Mouse (Mus musculus): Measurements from ENCODE around the gene Cdkn2b. TPM values are rescaled to one million over a fixed set of nuclear protein-coding genes. Genes with fewer than 3 reads are reported as not detected.

Cdkn2b gene
- polyA plus RNA-seq, 2 experiments = 0.11 TPM; not detected in 1

DNA sequence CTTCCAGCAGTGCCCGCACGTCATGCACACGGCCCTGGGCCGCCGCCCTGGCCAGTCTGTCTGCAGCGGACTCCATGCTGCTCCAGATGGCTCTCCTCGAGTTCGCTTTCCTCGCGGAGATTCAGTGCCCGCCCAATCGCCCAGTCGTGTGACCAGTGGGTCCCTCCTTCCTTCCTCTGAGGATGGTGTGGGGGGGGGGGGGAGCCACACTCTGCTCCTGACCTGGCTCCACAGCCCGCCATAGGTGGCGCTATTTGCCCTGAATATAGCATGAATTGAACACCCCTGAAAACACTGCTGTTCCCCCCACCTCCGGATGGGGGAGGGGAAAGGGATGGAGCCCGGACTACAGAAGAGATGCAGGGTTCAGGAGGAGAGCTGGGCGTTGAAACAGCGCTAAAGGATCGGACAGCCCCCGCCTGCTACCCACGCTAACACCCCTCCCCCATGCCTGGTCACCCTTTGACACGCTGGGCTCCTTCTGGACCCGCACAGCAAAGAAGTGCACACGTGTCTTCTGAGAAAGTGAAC, 28.7 kb downstream of the Cdkn2b start:
- no peak overlapping the region for H3K4me2 ChIP-seq (ENCODE audit: low read depth)
- no peak for DNase-seq (ENCODE audit: low read depth in 3 of 3, low spot score in 3 of 3)
- ATAC-seq (ENCODE audit: insufficient read depth) = no peak

DNA sequence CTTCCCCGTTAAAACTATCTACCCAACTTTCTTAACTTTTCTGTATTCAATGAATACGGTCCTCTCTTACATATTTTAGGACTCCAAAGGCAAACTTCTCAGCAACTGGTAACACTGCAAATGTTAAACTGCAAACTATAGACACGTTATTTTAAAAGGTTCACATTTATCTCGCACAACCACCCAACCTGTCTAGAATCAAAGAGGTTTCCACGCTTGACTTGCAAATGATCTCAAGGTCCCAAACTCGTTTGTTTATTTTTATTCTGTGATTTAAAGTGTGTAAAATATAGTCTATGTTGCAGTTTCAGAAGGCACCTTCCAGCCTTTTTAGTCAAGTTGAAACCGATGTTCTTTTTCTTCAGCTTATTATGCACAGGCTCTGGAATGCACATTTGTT, 29.6 kb downstream of the Cdkn2b start:
- no peak for DNase-seq (ENCODE audit: low read depth in 3 of 3, low spot score in 3 of 3)
- no peak for ATAC-seq (ENCODE audit: insufficient read depth)
- no peaks in the 10 kb centered on the region for H3K36me3 ChIP-seq (replicated peaks; ENCODE audit: control insufficient read depth, insufficient read depth, low read depth)
- H3K4me1 ChIP-seq (replicated peaks; ENCODE audit: control insufficient read depth in 2 of 2, insufficient read depth in 2 of 2, low read length in 1 of 2) = no peaks in the 10 kb centered on the region
- TF ChIP-seq EP300 (IDR thresholded peaks at IDR 0.05; ENCODE audit: low read depth) = no peak
- no peak for TF ChIP-seq CTCF (IDR thresholded peaks at IDR 0.05; ENCODE audit: low read depth)
- no peaks in the 10 kb centered on the region for H3K9me3 ChIP-seq (ENCODE audit: control insufficient read depth, low read length)
- no peak overlapping the region for H3K4me2 ChIP-seq (ENCODE audit: low read depth)
- H3K27ac ChIP-seq = no peak overlapping the region
- WGBS (ENCODE audit: insufficient replicate concordance) = 1% methylated on average over 7 of the region's 7 CpGs
- peaks cover 64% of the 10 kb centered on the region for H3K27me3 ChIP-seq (ENCODE audit: control insufficient read depth, insufficient read depth, low read length)
- no peak overlapping the region for H3K4me3 ChIP-seq (ENCODE audit: insufficient read depth in 1 of 2, low read depth in 2 of 2, low read length in 2 of 2)
- H3K9ac ChIP-seq (replicated peaks) = no peak overlapping the region

More for the DNA sequence above, 28.7 kb downstream of the Cdkn2b start:
- Histone ChIP-seq H3K27ac (no peak overlapping the region), H3K4me1 (replicated peaks; ENCODE audit: control insufficient read depth in 2 of 2, insufficient read depth in 2 of 2, low read length in 1 of 2) (no peaks in the 10 kb centered on the region), H3K9ac (replicated peaks) (no peak overlapping the region), H3K9me3 (ENCODE audit: control insufficient read depth, low read length) (no peaks in the 10 kb centered on the region), H3K36me3 (replicated peaks; ENCODE audit: control insufficient read depth, insufficient read depth, low read depth) (no peaks in the 10 kb centered on the region), H3K4me3 (ENCODE audit: insufficient read depth in 1 of 2, low read depth in 2 of 2, low read length in 2 of 2) (no peak overlapping the region), H3K27me3 (ENCODE audit: control insufficient read depth, insufficient read depth, low read length) (peaks cover 55% of the 10 kb centered on the region)
- TF ChIP-seq EP300 (IDR thresholded peaks at IDR 0.05; ENCODE audit: low read depth) = no peak
- TF ChIP-seq CTCF (IDR thresholded peaks at IDR 0.05; ENCODE audit: low read depth) = 0 out of 2 replicates have a peak, but pooled peaks have one; percentile 16
- 1% methylated on average over 25 of the region's 25 CpGs for WGBS (ENCODE audit: insufficient replicate concordance)

DNA sequence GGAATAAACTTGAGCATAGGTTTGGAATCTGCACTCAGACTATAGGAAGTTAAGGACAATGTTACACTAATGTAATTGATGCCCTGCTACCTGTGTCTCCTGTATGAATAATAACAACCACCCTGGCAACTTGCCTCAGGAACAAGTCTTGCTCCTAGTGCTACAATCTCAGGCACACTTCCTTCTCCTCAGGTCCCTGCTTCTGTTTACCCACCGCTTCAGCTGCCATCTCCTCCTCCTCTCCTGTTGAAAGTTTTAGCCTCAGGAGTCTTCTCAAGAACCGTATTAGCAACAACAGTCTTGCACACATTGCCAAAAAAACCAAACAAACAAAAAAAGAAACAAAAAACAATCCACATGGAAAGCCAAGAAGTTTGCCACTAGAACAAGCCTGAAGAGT, 31.2 kb downstream of the Cdkn2b start:
- no peaks in the 10 kb centered on the region for H3K36me3 ChIP-seq (replicated peaks; ENCODE audit: control insufficient read depth, insufficient read depth, low read depth)
- WGBS (ENCODE audit: insufficient replicate concordance) = 0% methylated on average over 2 of the region's 2 CpGs
- DNase-seq (ENCODE audit: low read depth in 3 of 3, low spot score in 3 of 3) (no peak), ATAC-seq (ENCODE audit: insufficient read depth) (no peak)
- H3K9me3 ChIP-seq (ENCODE audit: control insufficient read depth, low read length) = no peaks in the 10 kb centered on the region
- no peak overlapping the region for H3K9ac ChIP-seq (replicated peaks)
- TF ChIP-seq CTCF (IDR thresholded peaks at IDR 0.05; ENCODE audit: low read depth) (no peak), EP300 (IDR thresholded peaks at IDR 0.05; ENCODE audit: low read depth) (no peak)
- no peak overlapping the region for H3K27ac ChIP-seq
- no peaks in the 10 kb centered on the region for H3K4me1 ChIP-seq (replicated peaks; ENCODE audit: control insufficient read depth in 2 of 2, insufficient read depth in 2 of 2, low read length in 1 of 2)
- H3K27me3 ChIP-seq (ENCODE audit: control insufficient read depth, insufficient read depth, low read length) = peaks cover 80% of the 10 kb centered on the region
- H3K4me3 ChIP-seq (ENCODE audit: insufficient read depth in 1 of 2, low read depth in 2 of 2, low read length in 2 of 2) = no peak overlapping the region
- H3K4me2 ChIP-seq (ENCODE audit: low read depth) = no peak overlapping the region

DNA sequence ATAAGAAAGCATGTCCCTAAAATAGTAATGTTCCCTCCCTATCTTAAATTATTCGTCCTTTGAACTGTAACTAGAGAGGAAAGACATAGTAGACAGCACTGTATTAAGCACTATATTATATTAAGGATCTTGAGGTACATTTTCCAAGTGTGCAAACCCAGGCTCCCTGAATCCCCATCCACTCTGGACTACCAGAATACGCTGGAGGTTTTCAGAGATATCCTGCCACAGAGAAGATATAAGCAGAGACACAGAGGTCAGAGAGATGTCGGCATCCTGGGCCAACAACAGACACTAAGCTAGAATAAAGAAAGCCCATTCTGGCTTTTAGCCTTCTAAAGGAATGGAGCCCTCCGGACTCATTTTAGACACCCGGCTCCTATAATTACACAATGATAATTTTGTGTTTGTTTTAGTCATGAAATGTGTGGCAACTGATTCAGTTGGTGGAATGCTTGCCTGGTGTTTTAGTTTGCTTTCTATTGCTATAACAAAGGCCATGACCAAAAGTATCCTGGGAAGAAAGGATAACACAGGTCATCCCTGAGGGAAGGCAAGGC, 33.4 kb downstream of the Cdkn2b start:
- H3K4me1 ChIP-seq (replicated peaks; ENCODE audit: control insufficient read depth in 2 of 2, insufficient read depth in 2 of 2, low read length in 1 of 2) = no peaks in the 10 kb centered on the region
- H3K27ac ChIP-seq = no peak overlapping the region
- no peaks in the 10 kb centered on the region for H3K9me3 ChIP-seq (ENCODE audit: control insufficient read depth, low read length)
- no peaks in the 10 kb centered on the region for H3K36me3 ChIP-seq (replicated peaks; ENCODE audit: control insufficient read depth, insufficient read depth, low read depth)
- H3K4me3 ChIP-seq (ENCODE audit: insufficient read depth in 1 of 2, low read depth in 2 of 2, low read length in 2 of 2) = no peak overlapping the region
- H3K27me3 ChIP-seq (ENCODE audit: control insufficient read depth, insufficient read depth, low read length) = peaks cover 92% of the 10 kb centered on the region
- WGBS (ENCODE audit: insufficient replicate concordance) = 7% methylated on average over 5 of the region's 5 CpGs
- DNase-seq (ENCODE audit: low read depth in 3 of 3, low spot score in 3 of 3) (no peak), ATAC-seq (ENCODE audit: insufficient read depth) (no peak)
- no peak overlapping the region for H3K9ac ChIP-seq (replicated peaks)
- no peak for TF ChIP-seq CTCF (IDR thresholded peaks at IDR 0.05; ENCODE audit: low read depth)
- no peak for TF ChIP-seq EP300 (IDR thresholded peaks at IDR 0.05; ENCODE audit: low read depth)
- no peak overlapping the region for H3K4me2 ChIP-seq (ENCODE audit: low read depth)

DNA sequence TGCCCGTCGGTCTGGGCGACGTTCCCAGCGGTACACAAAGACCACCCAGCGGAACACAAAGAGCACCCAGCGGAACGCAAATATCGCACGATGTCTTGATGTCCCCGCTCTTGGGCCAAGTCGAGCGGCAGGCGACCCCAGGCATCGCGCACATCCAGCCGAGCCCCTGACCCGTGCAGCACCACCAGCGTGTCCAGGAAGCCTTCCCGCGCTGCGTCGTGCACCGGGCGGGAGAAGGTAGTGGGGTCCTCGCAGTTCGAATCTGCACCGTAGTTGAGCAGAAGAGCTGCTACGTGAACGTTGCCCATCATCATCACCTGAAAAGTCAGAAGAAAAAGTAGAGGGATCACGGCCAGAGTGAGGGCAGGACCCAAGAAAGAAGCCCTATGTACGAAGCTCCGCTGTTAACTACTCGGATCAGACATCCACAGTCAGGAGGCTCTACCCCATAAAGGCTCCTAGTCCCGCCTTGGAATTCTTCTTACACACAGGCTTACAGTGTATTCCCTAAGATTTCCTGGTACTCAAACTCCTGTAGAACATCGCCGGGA, 34.1 kb downstream of the Cdkn2b start:
- TF ChIP-seq EP300 (IDR thresholded peaks at IDR 0.05; ENCODE audit: low read depth) (no peak), CTCF (IDR thresholded peaks at IDR 0.05; ENCODE audit: low read depth) (no peak)
- Histone ChIP-seq H3K27ac (no peak overlapping the region), H3K9me3 (ENCODE audit: control insufficient read depth, low read length) (no peaks in the 10 kb centered on the region), H3K36me3 (replicated peaks; ENCODE audit: control insufficient read depth, insufficient read depth, low read depth) (no peaks in the 10 kb centered on the region), H3K4me2 (ENCODE audit: low read depth) (no peak overlapping the region), H3K4me3 (ENCODE audit: insufficient read depth in 1 of 2, low read depth in 2 of 2, low read length in 2 of 2) (no peak overlapping the region), H3K4me1 (replicated peaks; ENCODE audit: control insufficient read depth in 2 of 2, insufficient read depth in 2 of 2, low read length in 1 of 2) (no peaks in the 10 kb centered on the region), H3K9ac (replicated peaks) (no peak overlapping the region), H3K27me3 (ENCODE audit: control insufficient read depth, insufficient read depth, low read length) (peaks cover 92% of the 10 kb centered on the region)
- no peak for DNase-seq (ENCODE audit: low read depth in 3 of 3, low spot score in 3 of 3)
- ATAC-seq (ENCODE audit: insufficient read depth) = no peak
- 2% methylated on average over 37 of the region's 37 CpGs for WGBS (ENCODE audit: insufficient replicate concordance)
